Mouse (Mus musculus) hindbrain, embryonic 16.5 days (tissue): Measurements from ENCODE around the gene Gm11084. TPM values are rescaled to one million over a fixed set of nuclear protein-coding genes. Genes with fewer than 3 reads are reported as not detected.
"Not testable (repeated sequence)": the region's sequence is repeated elsewhere in the genome, so short reads cannot be mapped to it uniquely, and the experiment has no call there.

Experiments
- ATAC-seq: fragments of 200-750 bp; cut with Nextera tagmentation; 2 replicates; pipeline ENCODE4 v1.8.0; 2017; ENCODE audit warnings: moderate TSS enrichment, moderate library complexity
- H3K27ac ChIP-seq: fragments of 300-500 bp; sonication (generic); 2 replicates; pipeline ENCODE4 v1.5.1; 2014; ENCODE audit warnings: low read depth, mild to moderate bottlenecking, control low read depth, low read length, moderate library complexity
- H3K27me3 ChIP-seq: fragments of 300-500 bp; sonication (generic); replicated peaks from 2 replicates; pipeline ENCODE4 v1.6.1; 2014; ENCODE audit warnings: low read length; ENCODE audit not compliant: control insufficient read depth, insufficient read depth
- H3K36me3 ChIP-seq: fragments of 300-500 bp; sonication (generic); 2 replicates; pipeline ENCODE4 v1.6.1; 2014; ENCODE audit warnings: mild to moderate bottlenecking, low read length, moderate library complexity, mixed read lengths; ENCODE audit not compliant: control insufficient read depth, insufficient read depth
- H3K4me1 ChIP-seq: fragments of 300-500 bp; sonication (generic); 2 replicates; pipeline ENCODE4 v1.6.1; 2014; ENCODE audit warnings: low read depth, low read length; ENCODE audit not compliant: control insufficient read depth, insufficient read depth
- H3K4me2 ChIP-seq: fragments of 300-500 bp; sonication (generic); 2 replicates; pipeline ENCODE4 v1.6.1; 2014; ENCODE audit warnings: mild to moderate bottlenecking, low read length, control low read depth, moderate library complexity
- H3K4me3 ChIP-seq: fragments of 300-500 bp; sonication (generic); 2 replicates; pipeline ENCODE4 v1.5.1; 2014; ENCODE audit warnings: mild to moderate bottlenecking, low read length, control low read depth, moderate library complexity
- H3K9ac ChIP-seq: fragments of 300-500 bp; sonication (generic); 2 replicates; pipeline ENCODE4 v1.6.1; 2014; ENCODE audit warnings: low read depth, mild to moderate bottlenecking, control low read depth, low read length, moderate library complexity
- H3K9me3 ChIP-seq: fragments of 300-500 bp; sonication (generic); 2 replicates; pipeline ENCODE4 v1.6.1; 2014; ENCODE audit warnings: mild to moderate bottlenecking, low read length, moderate library complexity; ENCODE audit not compliant: control insufficient read depth
- WGBS: fragments of 180-500 bp; shearing (Covaris S2); extraction: QIAGEN DNeasy Blood & Tissue Kit; methylation state at CpG from one replicate; pipeline ENCODE4 v1.1.7; 2014; 5-methylcytosine and 5-hydroxymethylcytosine counted together
- polyA plus RNA-seq: library from polyadenylated mRNA; unstranded; fragments of >200 nt; fragmentation: Nextera tagmentation; extraction: Ambion mirVana; gene quantifications from 2 replicates; pipeline ENCODE4 v1.2.1, GENCODE M21; 2015

The Gm11084 gene
- polyA plus RNA-seq, 1 experiment from 2014 or later: not detected

GRCm38 (mm10) chr2:72996808-72997378 lies 10.4 kb upstream of the Gm11084 start:
- WGBS: 60% methylated on average over 9 of the region's 9 CpGs
- Histone ChIP-seq H3K27me3 (no peaks in the 10 kb centered on the region), H3K27ac (0 out of 2 replicates have a peak overlapping the region, but pooled peaks have one; percentile 34)

GRCm38 (mm10) chr2:72995346-72996097 lies 9.0 kb upstream of the Gm11084 start:
- Histone ChIP-seq H3K9ac (peak overlapping the region; percentile 6; the same call in 1 of the 2 replicates), H3K4me3 (no peak overlapping the region), H3K4me2 (peak overlapping the region; percentile 19; the same call in 1 of the 2 replicates), H3K27ac (peak overlapping the region; percentile 60), H3K4me1 (peaks cover 12% of the 10 kb centered on the region), H3K9me3 (no peaks in the 10 kb centered on the region), H3K36me3 (no peaks in the 10 kb centered on the region), H3K27me3 (no peaks in the 10 kb centered on the region)
- peak; percentile 95 for ATAC-seq
- 27% methylated on average over 9 of the region's 9 CpGs for WGBS

More at GRCm38 (mm10) chr2:72996808-72997378, 10.4 kb upstream of the Gm11084 start:
- no peaks in the 10 kb centered on the region for H3K9me3 ChIP-seq
- no peaks in the 10 kb centered on the region for H3K36me3 ChIP-seq
- no peak for ATAC-seq
- H3K9ac ChIP-seq: no peak overlapping the region
- peaks cover 12% of the 10 kb centered on the region for H3K4me1 ChIP-seq
- H3K4me3 ChIP-seq: no peak overlapping the region
- H3K4me2 ChIP-seq: no peak overlapping the region

- peaks cover 12% of the 10 kb centered on the region for H3K4me1 ChIP-seq
- 0 out of 2 replicates have a peak, but pooled peaks cover 2% of the 10 kb centered on the region for H3K9me3 ChIP-seq
- no peaks in the 10 kb centered on the region for H3K27me3 ChIP-seq
- H3K27ac ChIP-seq: no peak overlapping the region
- H3K9ac ChIP-seq: no peak overlapping the region
- ATAC-seq: no peak
- no peak overlapping the region for H3K4me3 ChIP-seq
- no peaks in the 10 kb centered on the region for H3K36me3 ChIP-seq
- no peak overlapping the region for H3K4me2 ChIP-seq
- 75% methylated on average over 2 of the region's 2 CpGs for WGBS
These were observed 7.6 kb upstream of the Gm11084 start for GRCm38 (mm10) chr2:72994165-72994564.

- 92% methylated on average over 17 of the region's 17 CpGs for WGBS
- Histone ChIP-seq H3K4me3 (no peak overlapping the region), H3K4me2 (no peak overlapping the region), H3K9ac (no peak overlapping the region), H3K9me3 (0 out of 2 replicates have a peak, but pooled peaks cover 2% of the 10 kb centered on the region), H3K36me3 (no peaks in the 10 kb centered on the region), H3K27ac (no peak overlapping the region), H3K4me1 (peaks cover 12% of the 10 kb centered on the region), H3K27me3 (no peaks in the 10 kb centered on the region)
- no peak for ATAC-seq
These were observed 6.0 kb upstream of the Gm11084 start for GRCm38 (mm10) chr2:72992497-72992896.

GRCm38 (mm10) chr2:72988945-72989344 lies 2.4 kb upstream of the Gm11084 start:
- not testable (repeated sequence) for H3K27me3 ChIP-seq, H3K4me3 ChIP-seq, H3K4me2 ChIP-seq, H3K27ac ChIP-seq, H3K36me3 ChIP-seq, ATAC-seq, H3K9ac ChIP-seq, H3K9me3 ChIP-seq, H3K4me1 ChIP-seq
- 91% methylated on average over 9 of the region's 9 CpGs for WGBS

- no peak for ATAC-seq
- WGBS: 13% methylated on average over 1 of the region's 1 CpGs
These were observed 1.0 kb downstream of the Gm11084 start for GRCm38 (mm10) chr2:72985516-72985915.

GRCm38 (mm10) chr2:72984806-72985205 lies 1.7 kb downstream of the Gm11084 start:
- H3K27me3 ChIP-seq: no peaks in the 10 kb centered on the region
- 65% methylated on average over 4 of the region's 4 CpGs for WGBS

More at GRCm38 (mm10) chr2:72985516-72985915, 1.0 kb downstream of the Gm11084 start:
- H3K4me3 ChIP-seq: no peak overlapping the region
- H3K27ac ChIP-seq: no peak overlapping the region
- H3K4me2 ChIP-seq: no peak overlapping the region
- no peak overlapping the region for H3K9ac ChIP-seq
- no peaks in the 10 kb centered on the region for H3K36me3 ChIP-seq
- no peaks in the 10 kb centered on the region; the same call in 1 of the 2 replicates for H3K4me1 ChIP-seq
- no peaks in the 10 kb centered on the region for H3K27me3 ChIP-seq
- H3K9me3 ChIP-seq: 0 out of 2 replicates have a peak, but pooled peaks cover 2% of the 10 kb centered on the region

GRCm38 (mm10) chr2:72983211-72983610 lies 3.3 kb downstream of the Gm11084 start:
- Histone ChIP-seq H3K27me3 (no peaks in the 10 kb centered on the region), H3K9me3 (no peaks in the 10 kb centered on the region), H3K9ac (no peak overlapping the region), H3K36me3 (no peaks in the 10 kb centered on the region), H3K27ac (no peak overlapping the region), H3K4me1 (no peaks in the 10 kb centered on the region; the same call in 1 of the 2 replicates), H3K4me3 (no peak overlapping the region), H3K4me2 (no peak overlapping the region)
- WGBS: 84% methylated on average over 3 of the region's 3 CpGs
- no peak for ATAC-seq

More at GRCm38 (mm10) chr2:72984806-72985205, 1.7 kb downstream of the Gm11084 start:
- H3K9ac ChIP-seq: no peak overlapping the region
- H3K4me2 ChIP-seq: no peak overlapping the region
- no peak overlapping the region for H3K4me3 ChIP-seq
- no peak overlapping the region for H3K27ac ChIP-seq
- no peaks in the 10 kb centered on the region for H3K36me3 ChIP-seq
- no peak for ATAC-seq
- 0 out of 2 replicates have a peak, but pooled peaks cover 2% of the 10 kb centered on the region for H3K9me3 ChIP-seq
- no peaks in the 10 kb centered on the region; the same call in 1 of the 2 replicates for H3K4me1 ChIP-seq

- Histone ChIP-seq H3K9ac (no peak overlapping the region), H3K4me1 (peaks cover 5% of the 10 kb centered on the region), H3K27me3 (no peaks in the 10 kb centered on the region), H3K4me2 (no peak overlapping the region), H3K36me3 (no peaks in the 10 kb centered on the region), H3K4me3 (no peak overlapping the region), H3K9me3 (no peaks in the 10 kb centered on the region), H3K27ac (no peak overlapping the region)
- no peak for ATAC-seq
- WGBS: 92% methylated on average over 7 of the region's 7 CpGs
These were observed 4.3 kb downstream of the Gm11084 start for GRCm38 (mm10) chr2:72982110-72982785.
